Mouse (Mus musculus) c-Kit-positive CD71-negative TER-119-negative erythroid progenitor cells, embryonic 14.5 days (primary cell): Measurements from ENCODE around the gene Il13ra1.
A peak's percentile ranks its signal among the peaks of the same experiment; 100 is the strongest.

ENCODE experiments used
- DNase-seq: peaks from one replicate; pipeline ENCODE4 v3.0.0-alpha.2; 2013; ENCODE audit warnings: low read depth

The Il13ra1 gene

GRCm38 (mm10) chrX:36111622-36112421 lies at the start of gene Il13ra1:
Il13ra1 (plus strand) TSS chrX:36112110.
- no peak for DNase-seq

DNA sequence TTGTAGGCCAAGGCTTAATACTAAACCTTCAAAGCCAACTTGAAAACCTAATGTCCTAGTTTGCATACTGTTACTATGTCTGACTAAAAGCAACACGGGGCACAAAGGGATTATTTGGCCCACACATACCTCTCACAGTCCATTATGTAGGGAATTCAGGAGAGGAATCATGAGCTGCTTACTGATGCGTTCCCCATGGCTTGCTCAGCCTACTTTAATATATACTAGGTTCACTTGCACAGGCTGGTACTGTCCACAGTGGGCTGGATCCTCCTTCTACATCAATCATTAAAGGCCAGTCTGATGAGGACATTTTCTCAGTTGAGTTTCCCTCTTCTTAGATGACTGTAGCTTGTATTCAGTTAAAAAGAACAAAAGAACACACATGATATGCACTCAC lies 37.9 kb upstream of the Il13ra1 start:
- no peak for DNase-seq

DNA sequence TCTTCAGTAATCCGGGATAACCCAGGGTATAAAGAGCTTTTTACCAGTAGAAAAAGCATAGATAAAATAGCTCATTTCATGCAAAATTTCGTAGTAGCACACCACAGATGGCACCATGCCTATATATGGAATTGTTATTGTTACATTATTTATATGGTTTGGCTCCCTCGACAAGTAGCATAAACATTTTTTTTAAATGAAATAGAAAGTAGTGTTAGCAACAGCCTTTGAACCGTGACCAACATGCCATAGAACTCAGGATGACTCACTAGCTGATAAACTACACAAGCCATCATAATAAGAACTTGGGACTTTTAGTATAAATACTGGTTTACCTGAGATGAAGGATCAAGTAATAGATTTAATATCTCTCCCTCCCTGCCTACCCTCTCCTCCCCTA lies 34.7 kb upstream of the Il13ra1 start:
- DNase-seq: no peak

DNA sequence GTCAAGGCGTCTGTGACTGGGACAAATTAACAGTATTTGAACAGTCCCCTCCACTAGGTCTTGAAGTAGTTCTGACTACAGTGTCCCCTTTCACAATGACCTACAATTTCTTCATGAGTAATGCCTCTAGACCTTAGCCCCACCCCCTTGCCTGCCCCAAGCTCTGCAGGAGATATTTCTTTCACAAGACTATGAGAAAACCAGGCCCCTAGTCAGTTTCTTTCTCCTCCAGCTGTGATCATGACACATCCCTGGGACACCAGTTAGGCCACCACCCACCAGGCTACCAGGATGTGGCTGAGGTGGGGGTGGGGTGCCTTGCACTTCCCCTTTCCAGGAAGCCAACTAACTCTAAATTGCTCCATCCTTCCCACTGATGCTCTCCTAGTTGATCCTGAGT lies 29.0 kb upstream of the Il13ra1 start:
- peak; percentile 47 for DNase-seq

DNA sequence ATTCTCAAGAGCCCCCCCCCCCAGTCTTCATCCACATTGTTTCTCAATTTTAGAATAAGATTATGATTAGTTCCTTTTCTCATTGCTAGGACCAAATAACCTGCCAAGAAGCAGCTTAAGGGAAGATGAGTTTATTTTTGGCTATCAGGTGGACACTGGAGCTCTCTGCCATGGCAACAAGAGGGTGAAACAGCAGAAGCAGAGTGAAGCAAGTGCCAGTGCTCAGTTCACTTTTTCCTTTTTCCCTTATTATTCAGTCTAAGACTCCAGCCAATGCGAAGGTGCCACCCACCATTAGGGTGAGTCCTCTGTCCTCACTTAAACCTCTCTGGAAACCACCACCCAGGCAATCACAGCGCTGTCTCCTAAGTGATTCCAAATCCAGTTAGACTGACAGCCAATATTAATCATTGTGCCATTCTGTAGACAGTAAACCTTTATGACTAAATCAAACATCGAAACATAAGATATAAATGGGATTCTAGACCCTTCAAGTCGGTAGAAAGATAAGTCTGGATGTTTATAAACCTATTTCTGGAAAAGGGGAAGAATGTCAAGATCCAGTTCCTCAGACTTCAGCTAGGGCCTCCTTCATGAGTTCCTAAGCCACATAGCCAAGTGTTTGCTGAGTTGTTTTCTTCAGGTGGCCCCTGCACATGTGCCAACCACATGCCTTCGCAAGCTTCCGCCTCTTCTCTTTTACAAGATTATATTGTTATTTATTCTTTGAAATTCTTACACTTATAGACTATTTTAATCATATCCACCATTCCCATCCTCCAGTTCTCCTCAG lies 23.2 kb upstream of the Il13ra1 start:
- no peak for DNase-seq

GRCm38 (mm10) chrX:36100883-36101282 lies 11.0 kb upstream of the Il13ra1 start:
- DNase-seq: no peak

DNA sequence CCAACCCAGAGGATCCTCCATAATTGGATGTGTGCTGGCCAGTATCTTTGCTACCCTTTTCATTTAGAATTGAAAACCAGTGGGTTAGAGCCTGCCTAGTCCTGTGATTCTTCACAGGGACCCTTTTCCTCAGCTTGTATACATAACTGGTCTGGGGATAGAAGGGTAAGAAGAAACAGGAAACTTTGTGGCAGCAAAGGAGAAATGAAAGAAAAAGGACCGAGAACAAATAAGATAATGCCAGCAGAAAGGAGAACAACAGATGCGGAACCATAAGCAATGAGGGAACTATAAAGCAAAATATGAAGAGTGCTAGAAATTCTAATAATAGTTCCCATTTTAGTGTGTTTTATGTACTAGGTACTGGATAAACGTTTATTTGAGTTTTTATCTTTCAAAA lies 10.6 kb upstream of the Il13ra1 start:
- DNase-seq: no peak

- DNase-seq: no peak
These were observed 3.3 kb upstream of the Il13ra1 start for GRCm38 (mm10) chrX:36108601-36109000.

GRCm38 (mm10) chrX:36112422-36112750 lies 476 bp downstream of the Il13ra1 start:
- no peak for DNase-seq

- no peak for DNase-seq
These were observed 3.3 kb downstream of the Il13ra1 start for GRCm38 (mm10) chrX:36115171-36115570.

DNA sequence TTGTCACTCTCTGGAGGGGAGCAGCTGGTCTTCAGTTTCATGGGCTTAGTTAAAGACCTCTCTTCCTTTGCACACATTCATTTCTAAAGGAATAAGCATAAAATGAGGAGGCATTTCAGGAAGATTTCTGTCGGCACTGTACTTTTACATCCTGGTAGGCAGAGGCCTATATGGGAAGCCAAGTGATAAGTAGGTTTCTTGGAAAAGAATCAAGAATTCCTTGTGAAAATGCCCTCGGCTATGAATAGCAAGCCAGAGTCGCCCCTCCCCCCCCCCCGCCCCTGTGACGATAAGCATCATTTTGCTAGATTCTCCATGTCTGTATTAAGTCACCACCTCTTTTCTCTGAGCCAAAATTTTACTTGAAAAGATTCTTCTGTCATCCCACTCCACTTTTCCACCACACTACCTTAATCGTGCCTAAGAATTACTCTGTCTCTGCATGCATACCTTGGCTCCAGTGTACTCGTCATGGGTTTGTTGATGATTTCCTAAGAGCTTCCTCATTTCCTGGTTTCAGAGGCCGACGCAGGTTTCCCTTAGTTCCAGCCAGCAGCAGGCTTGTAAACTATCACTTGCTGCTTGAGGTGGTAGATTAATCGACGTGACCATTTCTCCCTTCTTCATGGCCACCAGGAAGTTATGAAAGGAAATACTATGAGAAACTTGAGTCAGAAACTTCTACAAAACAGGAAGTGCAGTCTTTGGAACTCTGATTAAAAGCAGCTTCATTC lies 17.3 kb downstream of the Il13ra1 start:
- DNase-seq: no peak

- DNase-seq: peak; percentile 12
These were observed 17.8 kb downstream of the Il13ra1 start for GRCm38 (mm10) chrX:36129771-36130108.

DNA sequence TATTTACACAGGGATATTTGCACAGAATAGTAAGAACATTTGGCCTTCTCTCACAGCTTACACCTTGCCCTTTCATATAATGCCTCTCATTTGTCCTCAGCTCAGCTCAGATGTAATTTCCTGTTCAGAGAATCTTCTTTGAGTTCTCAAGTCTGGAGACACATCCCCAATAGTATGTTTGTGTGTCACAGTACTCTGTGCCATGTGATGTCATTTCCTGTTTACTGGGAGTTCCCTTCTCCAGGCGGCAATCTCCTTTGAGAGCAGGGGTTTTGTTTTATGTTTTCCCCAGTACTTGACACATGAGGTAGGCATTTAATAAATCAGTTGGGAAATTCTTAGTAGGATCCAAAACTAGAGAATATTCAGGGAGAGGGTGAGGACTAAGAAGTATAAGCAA lies 24.4 kb downstream of the Il13ra1 start:
- no peak for DNase-seq

DNA sequence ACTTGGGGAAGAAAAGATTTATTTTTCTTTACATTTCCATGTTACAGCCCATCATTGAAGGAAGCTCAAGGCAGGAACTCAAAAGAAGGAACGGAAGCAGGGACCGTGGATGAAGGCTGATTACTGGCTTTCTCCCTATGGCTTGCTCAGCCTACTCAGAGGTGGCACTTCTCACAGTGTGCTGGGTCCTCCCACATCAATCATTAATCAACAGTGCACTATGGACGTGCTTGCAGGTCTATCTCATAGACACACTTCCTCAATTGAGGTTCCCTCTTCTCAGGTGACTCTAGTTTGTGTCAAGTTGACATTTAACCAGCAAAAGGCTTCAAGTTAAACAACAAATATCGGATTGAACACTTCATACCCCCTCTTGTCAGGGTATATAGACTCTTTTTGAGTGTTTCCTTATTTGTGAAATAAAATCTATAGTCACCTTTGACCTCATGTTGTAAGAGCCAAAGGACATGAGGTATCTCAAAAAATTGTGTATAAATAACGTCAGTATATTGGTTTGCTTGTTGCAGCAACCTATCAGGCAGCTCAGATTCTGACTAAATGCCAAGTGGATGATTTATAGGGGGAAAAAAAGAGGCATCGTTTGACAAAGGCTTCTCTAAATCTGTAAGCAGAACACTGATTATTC lies 30.2 kb downstream of the Il13ra1 start:
- no peak for DNase-seq

- DNase-seq: no peak
These were observed 34.8 kb downstream of the Il13ra1 start for GRCm38 (mm10) chrX:36146746-36147145.

- DNase-seq: no peak
These were observed 38.2 kb downstream of the Il13ra1 start for GRCm38 (mm10) chrX:36150100-36150499.

DNA sequence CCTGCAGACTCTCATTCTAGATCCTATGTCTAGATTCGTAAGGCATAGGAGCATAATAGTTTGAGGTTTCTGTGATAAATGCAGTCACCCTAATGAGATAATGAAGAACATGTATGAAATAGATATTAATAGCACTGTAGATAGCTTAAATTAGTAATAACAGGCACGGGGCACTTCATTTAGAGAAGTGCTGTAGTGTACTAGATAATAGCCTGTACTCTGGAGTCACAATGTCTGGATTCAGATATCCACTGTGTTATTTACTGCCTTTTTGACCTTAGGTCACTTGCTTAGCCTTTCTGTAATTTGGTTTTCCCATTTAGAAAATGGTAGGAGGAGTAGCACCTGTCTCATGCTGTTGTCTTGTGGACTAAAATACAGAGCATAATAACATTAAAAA lies 44.8 kb downstream of the Il13ra1 start:
- no peak for DNase-seq

DNA sequence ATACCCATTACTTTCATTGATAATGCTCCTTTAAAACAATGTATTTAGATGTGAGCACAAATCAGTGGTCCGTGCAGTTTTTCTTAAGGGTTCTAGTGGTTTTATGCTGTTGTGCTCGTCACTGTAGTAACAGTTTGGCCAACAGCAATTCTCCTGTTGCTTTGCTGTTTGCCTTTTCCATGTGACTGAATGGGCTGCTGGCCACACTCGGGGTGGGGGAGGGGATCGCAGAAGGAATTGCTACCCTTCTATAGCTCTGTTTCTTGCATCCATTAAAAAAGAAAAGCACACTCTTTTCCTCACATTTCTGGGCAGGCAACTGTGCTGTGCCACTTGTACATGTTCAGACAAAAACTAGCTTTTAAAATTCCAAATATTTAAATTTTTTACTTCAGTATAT lies 49.7 kb downstream of the Il13ra1 start:
- DNase-seq: no peak

GRCm38 (mm10) chrX:36183625-36184024 lies 71.7 kb downstream of the Il13ra1 start:
- peak; percentile 24 for DNase-seq

- DNase-seq: no peak
These were observed 74.1 kb downstream of the Il13ra1 start for GRCm38 (mm10) chrX:36186036-36186435.

DNA sequence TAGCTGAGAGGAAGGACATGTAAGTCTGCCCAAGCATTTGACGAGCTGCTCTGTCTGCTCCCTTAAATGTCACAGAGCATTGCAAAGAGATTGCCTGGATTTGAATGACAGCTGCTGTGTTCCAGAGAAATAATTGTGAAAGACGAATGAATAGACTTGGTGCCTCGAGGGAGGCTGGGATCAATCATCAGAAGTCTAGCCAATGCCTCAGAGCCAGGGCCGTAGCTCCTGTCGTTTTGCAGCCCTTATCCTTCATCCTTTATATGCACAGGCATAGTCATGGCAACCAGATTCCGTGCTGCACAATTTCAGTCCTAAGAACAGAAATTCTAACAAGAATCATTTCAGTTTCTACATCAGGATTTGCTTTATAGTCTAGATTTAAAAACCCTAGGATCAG lies 74.5 kb downstream of the Il13ra1 start:
- no peak for DNase-seq

DNA sequence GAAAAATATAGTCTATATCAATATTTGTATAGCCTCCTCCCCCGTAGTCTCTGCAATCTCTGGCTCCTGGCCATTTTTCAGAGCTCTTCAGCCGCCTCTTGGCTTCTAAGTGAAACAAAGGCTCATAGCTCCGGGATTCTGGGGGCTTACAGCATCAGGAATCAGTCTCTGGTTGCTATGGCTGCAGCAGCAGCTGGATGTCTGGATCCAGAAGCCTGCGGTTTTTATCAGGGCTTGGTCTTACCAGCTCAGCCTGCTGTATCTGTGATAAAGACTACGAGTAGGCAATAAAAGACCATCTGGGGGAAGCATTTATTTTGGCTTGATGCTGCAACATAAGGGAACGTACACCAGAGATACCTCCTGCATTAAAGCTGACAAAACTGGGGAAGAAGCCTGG lies 82.0 kb downstream of the Il13ra1 start:
- no peak for DNase-seq
